Mouse (Mus musculus) adrenal gland, postnatal 25 days (tissue): ENCODE measurements at regions not wholly inside any gene's neighbourhood (a gene's known extent, or its start where the extent isn't known, plus 50 kb on each side); places are given as distances from the start of the nearest gene placed in this dataset.

ENCODE experiments used
- DNase-seq: peaks from one replicate; pipeline ENCODE4 v3.0.0; 2021; ENCODE audit warnings: mixed read lengths

DNA sequence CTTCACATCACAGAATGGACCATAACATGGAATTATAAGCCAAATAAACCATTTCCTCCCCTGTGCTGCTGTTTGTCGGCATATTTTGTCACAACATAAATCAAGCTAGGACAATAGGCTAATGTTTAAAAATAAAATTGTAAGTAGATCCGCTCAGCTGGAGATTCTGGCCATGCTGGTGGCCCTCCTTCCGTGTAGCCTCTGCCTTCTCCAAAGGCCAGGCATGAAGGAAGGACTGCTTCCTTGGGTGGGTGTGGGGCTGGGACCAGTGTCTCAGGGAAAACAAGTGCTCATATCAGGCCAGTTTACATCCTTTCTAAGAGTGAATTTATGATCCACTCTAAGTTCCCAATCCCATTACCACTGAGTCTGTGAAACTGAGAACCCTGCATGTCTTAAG, 206.3 kb upstream of the Ppp2r2d start:
- DNase-seq, result no peak

GRCm38 (mm10) chr7:138626061-138626460, 219.8 kb upstream of the Ppp2r2d start:
- no peak for DNase-seq

- no peak for DNase-seq
Observed at GRCm38 (mm10) chr7:138620896-138621655, 223.5 kb upstream of the Tcerg1l start.

GRCm38 (mm10) chr7:138620080-138620684, 222.7 kb upstream of the Tcerg1l start:
- no peak for DNase-seq

GRCm38 (mm10) chr7:138616468-138616867, 218.9 kb upstream of the Tcerg1l start:
- no peak for DNase-seq

GRCm38 (mm10) chr7:138609605-138610004, 212.1 kb upstream of the Tcerg1l start:
- no peak for DNase-seq

DNA sequence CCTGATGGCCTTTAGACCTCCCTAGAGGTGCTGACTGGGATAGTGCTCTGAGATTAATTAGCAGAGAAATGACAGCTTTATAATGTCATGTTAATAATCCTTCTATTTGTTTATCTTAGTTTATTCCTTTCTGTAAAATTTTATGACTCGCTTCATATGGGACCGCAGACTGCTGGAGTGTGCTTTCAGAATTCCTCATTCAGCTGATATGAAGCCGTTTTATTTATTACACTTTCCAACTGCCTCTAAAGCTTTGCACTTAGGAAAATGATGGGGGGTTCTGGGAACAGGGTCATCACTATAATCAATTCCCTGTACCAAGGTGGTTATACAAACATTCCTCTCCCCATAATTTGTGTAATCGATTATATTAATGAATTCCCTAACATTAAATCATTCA, 211.6 kb upstream of the Tcerg1l start:
- DNase-seq, result no peak

GRCm38 (mm10) chr7:138606363-138606964, 208.9 kb upstream of the Tcerg1l start:
- DNase-seq, result no peak

- DNase-seq, result no peak
Observed at GRCm38 (mm10) chr7:138605923-138606322, 208.4 kb upstream of the Tcerg1l start.

GRCm38 (mm10) chr7:138601749-138602148, 204.2 kb upstream of the Tcerg1l start:
- no peak for DNase-seq

DNA sequence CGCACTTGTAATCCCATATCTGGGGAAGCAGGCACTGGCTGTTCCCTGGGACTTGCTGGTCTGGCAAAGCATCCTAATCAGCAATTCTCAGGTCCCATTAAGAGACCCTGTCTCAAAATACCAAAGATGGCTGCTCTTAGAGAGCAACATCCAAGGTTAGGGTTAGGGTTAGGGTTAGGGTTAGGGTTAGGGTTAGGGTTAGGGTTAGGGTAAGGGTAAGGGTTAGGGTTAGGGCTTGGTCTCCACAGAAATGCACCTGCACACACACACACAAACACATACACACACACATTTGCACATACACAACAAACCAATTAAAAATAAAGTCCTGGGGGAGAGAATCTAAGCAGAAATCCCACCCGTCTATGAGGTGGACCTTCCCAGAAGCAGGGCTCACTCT, 195.8 kb upstream of the Tcerg1l start:
- DNase-seq, result no peak

GRCm38 (mm10) chr7:138567352-138567751, 169.8 kb upstream of the Tcerg1l start:
- DNase-seq, result no peak

- DNase-seq, result no peak
Observed at GRCm38 (mm10) chr7:138551629-138552028, 154.1 kb upstream of the Tcerg1l start.

GRCm38 (mm10) chr7:138547881-138548280, 150.4 kb upstream of the Tcerg1l start:
- DNase-seq, result no peak

DNA sequence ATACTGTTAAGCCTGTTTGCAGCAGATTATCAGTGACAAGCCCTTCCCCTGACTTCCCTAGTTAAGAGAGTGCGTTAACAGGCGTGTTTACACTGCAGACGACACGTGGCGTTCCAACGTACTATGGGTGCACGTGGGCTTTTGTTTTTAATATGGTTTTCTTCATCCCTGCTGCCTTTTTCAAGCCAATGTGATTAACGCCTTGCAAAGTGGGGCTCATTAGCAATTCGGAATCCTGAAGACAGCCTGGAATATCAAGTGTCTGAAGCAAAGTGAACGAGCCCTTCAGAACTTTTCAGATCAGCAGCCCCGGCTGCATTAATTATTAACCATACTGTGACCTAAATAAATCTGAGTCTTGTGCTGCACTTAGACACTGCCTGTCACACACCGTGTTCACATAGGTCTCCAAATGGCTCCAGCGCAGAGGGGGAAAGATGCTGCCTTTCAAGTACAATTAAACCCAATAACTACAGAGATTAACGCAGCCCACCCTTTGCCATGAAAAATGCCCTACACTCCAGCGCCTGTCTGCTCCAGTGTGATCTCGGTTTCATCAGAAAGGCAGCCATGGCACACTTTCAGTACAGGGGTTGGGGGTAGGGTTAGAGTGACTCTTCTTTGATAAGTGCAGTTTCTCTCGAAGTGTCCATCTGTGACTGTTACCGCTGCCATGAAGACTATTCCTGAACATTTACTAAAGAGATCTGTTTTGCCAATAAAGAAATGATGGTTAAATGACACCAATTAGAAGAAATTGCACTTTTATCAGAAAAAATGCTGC, 140.7 kb upstream of the Tcerg1l start:
- DNase-seq, result no peak

DNA sequence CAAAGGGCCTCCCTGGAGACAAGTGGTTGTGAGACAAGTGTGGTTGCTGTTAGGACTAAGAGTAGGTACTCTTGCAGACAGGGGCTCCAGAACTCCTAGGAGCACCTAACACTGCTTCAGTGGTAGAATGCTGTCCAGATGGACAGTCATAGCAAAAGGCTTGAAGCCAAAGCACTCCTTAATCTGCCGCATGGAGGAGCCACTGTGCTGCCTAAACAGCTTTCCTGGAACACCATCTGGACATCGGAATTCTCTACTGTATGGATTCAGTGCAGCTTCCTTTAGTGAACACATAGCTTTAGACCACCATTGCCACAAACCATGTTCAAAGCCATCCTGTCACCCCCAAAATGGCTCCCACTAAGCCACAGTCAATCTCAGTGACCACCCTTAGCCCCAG, 128.6 kb upstream of the Tcerg1l start:
- DNase-seq, result no peak

DNA sequence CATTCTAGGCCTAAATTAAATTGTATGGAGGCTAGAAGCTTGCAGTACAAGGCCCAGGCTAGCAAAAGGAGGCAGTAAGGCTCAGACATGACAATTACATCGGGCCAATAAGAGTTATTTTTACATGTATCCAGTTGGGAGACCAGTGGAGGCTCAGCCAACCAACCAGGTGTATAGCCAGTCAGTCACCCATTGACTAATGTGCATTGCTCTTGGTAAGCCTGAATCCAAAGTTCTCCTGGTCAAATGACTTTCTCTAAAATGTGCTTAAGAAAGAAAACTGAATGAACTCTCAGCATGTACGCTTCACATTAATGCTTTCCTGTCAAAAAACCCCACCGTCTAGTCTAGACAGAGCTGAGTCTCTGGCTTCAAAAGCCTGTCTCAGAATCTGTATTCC, 127.4 kb upstream of the Tcerg1l start:
- no peak for DNase-seq

DNA sequence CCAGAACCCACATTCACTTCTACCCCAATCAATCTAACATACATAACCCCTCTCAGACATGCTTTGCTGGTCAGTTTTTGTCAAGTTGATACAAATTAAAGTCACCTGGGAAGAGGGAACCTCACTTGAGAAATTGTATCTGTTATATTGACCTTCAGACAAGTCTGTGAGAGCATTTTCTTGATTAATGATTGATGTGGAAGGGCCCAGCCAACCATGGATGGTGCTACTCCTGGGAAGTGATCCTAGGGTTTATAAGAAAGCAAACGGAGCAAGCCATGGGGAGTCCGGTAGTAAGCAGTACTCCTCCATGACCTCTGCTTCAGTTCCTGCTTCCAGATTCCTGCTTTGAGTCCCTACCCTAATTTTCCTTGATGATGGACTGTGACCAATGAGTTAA, 116.6 kb upstream of the Tcerg1l start:
- no peak for DNase-seq

- DNase-seq, result no peak
Observed at GRCm38 (mm10) chr7:138505205-138505604, 107.7 kb upstream of the Tcerg1l start.

DNA sequence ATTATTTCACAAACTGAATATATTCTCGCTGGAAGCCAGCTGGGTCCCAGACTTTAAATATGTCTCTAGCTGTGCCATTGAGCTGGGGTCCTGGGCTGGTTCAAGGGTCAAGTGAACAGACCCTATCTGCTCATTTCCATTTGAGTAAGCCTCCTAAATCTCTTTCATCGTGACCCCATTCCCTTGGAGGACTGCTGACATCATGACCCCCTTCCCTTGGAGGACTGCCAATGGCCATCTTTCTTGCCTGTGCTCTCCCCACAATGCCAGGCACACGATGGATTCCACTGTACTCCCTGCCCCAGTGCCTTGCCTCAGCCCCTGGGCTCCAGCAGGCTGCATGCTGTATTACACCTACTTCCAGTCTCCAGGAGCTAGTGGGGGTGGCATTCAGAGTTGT, 106.5 kb upstream of the Tcerg1l start:
- DNase-seq, result no peak

DNA sequence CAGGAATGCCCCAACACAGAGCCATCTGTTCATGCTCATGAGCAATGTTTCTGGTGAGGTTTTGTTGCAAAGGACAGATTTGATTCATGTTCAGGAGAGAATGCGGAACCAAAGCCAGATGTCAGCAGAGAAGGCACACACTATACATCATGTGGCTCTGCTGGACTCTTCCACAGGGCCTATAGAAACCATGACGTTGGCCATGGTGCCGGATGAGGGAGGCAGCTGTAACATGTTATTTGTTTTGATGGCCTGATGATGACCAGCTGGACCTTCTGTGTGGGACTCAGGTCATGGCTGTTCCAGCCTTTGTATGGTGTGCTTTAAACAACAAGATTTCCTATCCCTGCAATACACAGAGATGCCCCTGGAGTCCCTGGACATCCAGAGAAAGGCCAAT, 105.5 kb upstream of the Tcerg1l start:
- no peak for DNase-seq

DNA sequence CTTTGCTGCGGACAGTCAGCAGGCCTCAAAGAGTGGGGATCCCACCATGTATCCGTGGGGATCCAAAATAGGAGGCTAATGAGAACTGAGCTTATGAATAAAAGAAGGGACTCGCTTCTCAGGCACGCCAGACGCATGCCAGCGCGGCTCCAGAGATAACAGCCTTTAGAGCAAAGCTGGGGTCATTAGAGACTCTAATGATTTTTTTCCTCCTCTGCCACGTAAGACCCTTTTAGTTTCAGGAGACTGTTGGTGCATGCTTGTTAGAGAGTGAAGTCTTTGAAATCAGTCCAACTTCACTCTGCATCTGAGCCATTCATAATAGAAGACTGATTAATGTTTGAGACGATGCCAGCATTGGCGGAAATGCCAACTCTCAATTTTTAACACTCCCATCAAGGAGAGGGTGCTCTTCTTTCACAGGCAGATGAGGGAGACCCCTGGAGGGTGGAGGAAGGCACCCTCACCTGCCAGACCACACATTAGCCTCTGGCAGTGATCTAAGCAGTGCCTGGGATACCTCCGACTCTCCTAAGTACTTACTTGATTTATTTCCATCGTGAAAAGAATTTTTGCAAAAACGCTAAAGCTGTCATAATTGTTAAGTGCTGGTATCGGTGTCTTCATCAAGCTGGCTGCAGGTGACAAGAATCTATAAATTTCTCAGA, 104.0 kb upstream of the Tcerg1l start:
- no peak for DNase-seq
